ENCODE assay signal across 22 mouse cellular contexts in the genomic region with DNA sequence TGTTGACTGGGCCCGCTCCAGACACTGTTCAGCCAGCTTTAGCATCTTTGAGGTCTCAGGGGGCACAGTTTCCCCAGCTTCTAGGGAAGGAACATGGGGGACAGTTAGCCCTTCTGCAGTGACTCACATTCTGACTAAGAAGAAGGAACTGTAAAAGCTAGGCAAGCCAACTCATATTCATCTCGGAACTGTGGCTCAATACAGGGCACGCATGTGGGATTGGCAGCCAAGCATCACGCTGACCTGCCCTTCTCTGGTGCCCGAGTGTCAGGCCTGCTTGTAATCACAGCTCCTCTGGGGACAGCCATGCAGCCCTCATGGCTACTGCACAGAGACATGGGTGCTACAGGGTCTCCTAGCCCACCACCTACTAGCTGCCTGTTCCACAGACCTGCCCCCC. TPM values are rescaled to one million over a fixed set of nuclear protein-coding genes. Genes with fewer than 3 reads are reported as not detected.
A peak's percentile ranks its signal among the peaks of the same experiment; 100 is the strongest.
DNase-seq lines count a peak whose midpoint lies in the region; ATAC-seq and TF ChIP-seq lines count a peak whose summit lies in the region.
"Had no signal": no experiment of that assay in that cellular context is flagged by ENCODE, and none has a peak within 500 bp of the region (broad histone marks: within the 10 kb centered on the region; RNA-seq: fewer than 3 reads in every experiment).

No protein-coding gene starts in this region.

- H3K36me3 ChIP-seq in limb, embryonic 13.5 days: peaks cover 65% of the 10 kb centered on the region
- H3K36me3 ChIP-seq in limb, embryonic 10.5 days: peaks cover 65% of the 10 kb centered on the region
- peaks cover 25% of the 10 kb centered on the region for H3K36me3 ChIP-seq in midbrain, embryonic 11.5 days (ENCODE audit: control insufficient read depth, insufficient read depth, low read length)
- peaks cover 49% of the 10 kb centered on the region for H3K36me3 ChIP-seq in midbrain, postnatal 0 days (ENCODE audit: insufficient read depth, low read length)

- peak overlapping the region; percentile 8 for H3K9ac ChIP-seq in limb, embryonic 13.5 days
- H3K9ac ChIP-seq in midbrain, embryonic 11.5 days (ENCODE audit: low read length): no peak overlapping the region
- no peak overlapping the region for H3K9ac ChIP-seq in midbrain, postnatal 0 days (replicated peaks; ENCODE audit: low read length, poor library complexity, severe bottlenecking)
- H3K9ac ChIP-seq: embryonic facial prominence, embryonic 12.5 days; forebrain, embryonic 13.5 days; forebrain, embryonic 15.5 days; forebrain, postnatal 0 days had no signal

- no peak overlapping the region for H3K4me3 ChIP-seq in limb, embryonic 13.5 days
- H3K4me3 ChIP-seq in limb, embryonic 10.5 days: no peak overlapping the region
- H3K4me3 ChIP-seq in midbrain, embryonic 11.5 days (ENCODE audit: low read depth, low read length): no peak overlapping the region
- no peak overlapping the region for H3K4me3 ChIP-seq in midbrain, postnatal 0 days (ENCODE audit: low read depth, low read length)
- no peak overlapping the region for H3K4me3 ChIP-seq in bone marrow macrophage, adult 2 months (ENCODE audit: insufficient read depth, low read length)
- H3K4me3 ChIP-seq: embryonic facial prominence, embryonic 10.5 days; embryonic facial prominence, embryonic 12.5 days; forebrain, embryonic 13.5 days; forebrain, embryonic 15.5 days had no signal

- no peaks in the 10 kb centered on the region for H3K9me3 ChIP-seq in limb, embryonic 13.5 days
- no peaks in the 10 kb centered on the region for H3K9me3 ChIP-seq in limb, embryonic 10.5 days (replicated peaks)
- no peaks in the 10 kb centered on the region for H3K9me3 ChIP-seq in midbrain, embryonic 11.5 days (ENCODE audit: control insufficient read depth, low read length)
- no peaks in the 10 kb centered on the region for H3K9me3 ChIP-seq in midbrain, postnatal 0 days (ENCODE audit: low read length)
- H3K9me3 ChIP-seq: embryonic facial prominence, embryonic 10.5 days; embryonic facial prominence, embryonic 12.5 days; forebrain, embryonic 13.5 days; forebrain, embryonic 15.5 days; G1E had no signal

- ATAC-seq in limb, embryonic 13.5 days (ENCODE audit: low FRiP score, low read depth): no peak
- no peak for ATAC-seq in midbrain, embryonic 11.5 days (ENCODE audit: low FRiP score)
- no peak for ATAC-seq in midbrain, postnatal 0 days (ENCODE audit: low FRiP score)
- ATAC-seq: activated CD4-positive, CD25-positive, alpha-beta regulatory T cell, adult 4 months; forebrain, embryonic 13.5 days; forebrain, embryonic 15.5 days; forebrain, postnatal 0 days; Patski had no signal

- WGBS in limb, embryonic 13.5 days: 93% methylated on average over 5 of the region's 5 CpGs
- 98% methylated on average over 5 of the region's 5 CpGs for WGBS in limb, embryonic 10.5 days
- WGBS in midbrain, embryonic 11.5 days: 95% methylated on average over 5 of the region's 5 CpGs
- 93% methylated on average over 5 of the region's 5 CpGs for WGBS in midbrain, postnatal 0 days

- no peaks in the 10 kb centered on the region for H3K27me3 ChIP-seq in limb, embryonic 13.5 days
- no peaks in the 10 kb centered on the region for H3K27me3 ChIP-seq in limb, embryonic 10.5 days (ENCODE audit: low read depth, poor library complexity, severe bottlenecking)
- H3K27me3 ChIP-seq in midbrain, embryonic 11.5 days (ENCODE audit: control insufficient read depth, insufficient read depth, low read length): no peaks in the 10 kb centered on the region
- H3K27me3 ChIP-seq in midbrain, postnatal 0 days (ENCODE audit: insufficient read depth, low read length): no peaks in the 10 kb centered on the region
- H3K27me3 ChIP-seq: embryonic facial prominence, embryonic 12.5 days; forebrain, embryonic 13.5 days; forebrain, embryonic 15.5 days; Patski had no signal

- no peak for TF ChIP-seq CTCF in midbrain, postnatal 0 days (IDR thresholded peaks at IDR 0.05)
- no peak for TF ChIP-seq CTCF in bone marrow macrophage, adult 2 months (IDR thresholded peaks at IDR 0.05; ENCODE audit: low read depth, low read length)

- DNase-seq in limb, embryonic 10.5 days (ENCODE audit: low spot score): no peak
- DNase-seq in midbrain, embryonic 11.5 days (ENCODE audit: low spot score, missing footprints): peak; percentile 54
- no peak for DNase-seq in midbrain, postnatal 0 days (ENCODE audit: low spot score)
- DNase-seq in heart, adult 11 months: no peak
- no peak for DNase-seq in adrenal gland, postnatal 14 days
- DNase-seq: adrenal gland, adult 8-10 months; adrenal gland, postnatal 25 days; cerebellum, adult 11-12 months; cerebellum, adult 2 months; cerebellum, adult 9-10 months; cerebellum, postnatal 10 days; cerebellum, postnatal 25 days; forebrain, postnatal 0 days had no signal

- no peak overlapping the region for H3K4me2 ChIP-seq in limb, embryonic 13.5 days (replicated peaks)
- no peak overlapping the region for H3K4me2 ChIP-seq in midbrain, embryonic 11.5 days
- H3K4me2 ChIP-seq in midbrain, postnatal 0 days (ENCODE audit: low read depth, low read length, poor library complexity, severe bottlenecking): no peak overlapping the region
- H3K4me2 ChIP-seq: embryonic facial prominence, embryonic 12.5 days; forebrain, embryonic 13.5 days; forebrain, embryonic 15.5 days had no signal

- H3K4me1 ChIP-seq in limb, embryonic 13.5 days: peaks cover 22% of the 10 kb centered on the region
- H3K4me1 ChIP-seq in limb, embryonic 10.5 days: peaks cover 27% of the 10 kb centered on the region
- peaks cover 15% of the 10 kb centered on the region for H3K4me1 ChIP-seq in midbrain, embryonic 11.5 days (ENCODE audit: control insufficient read depth, insufficient read depth, low read length)
- H3K4me1 ChIP-seq in midbrain, postnatal 0 days (ENCODE audit: insufficient read depth, low read length): peaks cover 11% of the 10 kb centered on the region; the same call in 1 of the 2 replicates
- H3K4me1 ChIP-seq in bone marrow macrophage, adult 2 months (ENCODE audit: control insufficient read depth, insufficient read depth, low read length): peaks cover 51% of the 10 kb centered on the region

- H3K27ac ChIP-seq in limb, embryonic 13.5 days: no peak overlapping the region
- no peak overlapping the region for H3K27ac ChIP-seq in limb, embryonic 10.5 days
- no peak overlapping the region for H3K27ac ChIP-seq in midbrain, embryonic 11.5 days (ENCODE audit: low read depth, low read length)
- no peak overlapping the region for H3K27ac ChIP-seq in midbrain, postnatal 0 days (ENCODE audit: low read depth, low read length)
- 0 out of 2 replicates have a peak overlapping the region, but pooled peaks have one; percentile 14 for H3K27ac ChIP-seq in bone marrow macrophage, adult 2 months (ENCODE audit: insufficient read depth, low read depth, low read length)
- H3K27ac ChIP-seq: embryonic facial prominence, embryonic 10.5 days; embryonic facial prominence, embryonic 12.5 days; forebrain, embryonic 13.5 days; forebrain, embryonic 15.5 days had no signal

- no peak for TF ChIP-seq POLR2A in bone marrow macrophage, adult 2 months (IDR thresholded peaks at IDR 0.05; ENCODE audit: borderline replicate concordance, low read depth, low read length)

RNA-seq across cellular contexts. Expression of gene Zfp276, which starts 3.1 kb away (rescaled TPM):
- polyA plus RNA-seq in limb, embryonic 13.5 days (2015; fragmentation: Nextera tagmentation; extraction: Ambion mirVana): 28.4 and 29.1 TPM in 2 replicates
- 23.9 and 27.9 TPM in 2 replicates for polyA plus RNA-seq in limb, embryonic 10.5 days (2016; fragmentation: Nextera tagmentation; extraction: Ambion mirVana)
- polyA plus RNA-seq in midbrain, embryonic 11.5 days (2014; fragmentation: Nextera tagmentation; extraction: Ambion mirVana): 15.2 and 19.0 TPM in 2 replicates
- total RNA-seq in midbrain, postnatal 0 days (2014; rRNA removed): 37.9 and 42.1 TPM in 2 replicates
- polyA plus RNA-seq in midbrain, postnatal 0 days (2015; fragmentation: Nextera tagmentation; extraction: Ambion mirVana): 15.4 and 17.8 TPM in 2 replicates
- polyA plus RNA-seq in bone marrow macrophage, adult 2 months (2012; ENCODE audit: insufficient read depth, insufficient read length, missing spikeins): 16.2 and 17.1 TPM in 2 replicates
- 20.4 and 21.5 TPM in 2 replicates for total RNA-seq in adrenal gland, postnatal 14 days (2021)

RNA-seq across cellular contexts. Expression of gene Vps9d1, which starts 3.2 kb away (rescaled TPM):
- 32.3 and 32.7 TPM in 2 replicates for polyA plus RNA-seq in limb, embryonic 13.5 days (2015; fragmentation: Nextera tagmentation; extraction: Ambion mirVana)
- polyA plus RNA-seq in limb, embryonic 10.5 days (2016; fragmentation: Nextera tagmentation; extraction: Ambion mirVana): 19.0 and 26.7 TPM in 2 replicates
- polyA plus RNA-seq in midbrain, embryonic 11.5 days (2014; fragmentation: Nextera tagmentation; extraction: Ambion mirVana): 23.7 and 23.8 TPM in 2 replicates
- total RNA-seq in midbrain, postnatal 0 days (2014; rRNA removed): 77.4 and 88.9 TPM in 2 replicates
- polyA plus RNA-seq in midbrain, postnatal 0 days (2015; fragmentation: Nextera tagmentation; extraction: Ambion mirVana): 66.1 and 70.7 TPM in 2 replicates
- 42.6 and 43.7 TPM in 2 replicates for polyA plus RNA-seq in bone marrow macrophage, adult 2 months (2012; ENCODE audit: insufficient read depth, insufficient read length, missing spikeins)
- 24.0 and 29.3 TPM in 2 replicates for total RNA-seq in adrenal gland, postnatal 14 days (2021)

RNA-seq across cellular contexts. Expression of gene Spata2l, which starts 14.9 kb away (rescaled TPM):
- polyA plus RNA-seq in limb, embryonic 13.5 days (2015; fragmentation: Nextera tagmentation; extraction: Ambion mirVana): 3.1 and 3.7 TPM in 2 replicates
- 0.75 and 1.6 TPM in 2 replicates for polyA plus RNA-seq in limb, embryonic 10.5 days (2016; fragmentation: Nextera tagmentation; extraction: Ambion mirVana)
- 1.2 and 1.7 TPM in 2 replicates for polyA plus RNA-seq in midbrain, embryonic 11.5 days (2014; fragmentation: Nextera tagmentation; extraction: Ambion mirVana)
- 13.6 and 19.6 TPM in 2 replicates for total RNA-seq in midbrain, postnatal 0 days (2014; rRNA removed)
- polyA plus RNA-seq in midbrain, postnatal 0 days (2015; fragmentation: Nextera tagmentation; extraction: Ambion mirVana): 14.3 and 16.8 TPM in 2 replicates
- 8.2 and 11.2 TPM in 2 replicates for polyA plus RNA-seq in bone marrow macrophage, adult 2 months (2012; ENCODE audit: insufficient read depth, insufficient read length, missing spikeins)
- total RNA-seq in adrenal gland, postnatal 14 days (2021): 12.2 and 18.7 TPM in 2 replicates

RNA-seq across cellular contexts. Expression of gene Cdk10, which starts 26.3 kb away (rescaled TPM):
- 37.9 and 39.9 TPM in 2 replicates for polyA plus RNA-seq in limb, embryonic 13.5 days (2015; fragmentation: Nextera tagmentation; extraction: Ambion mirVana)
- 33.6 and 34.7 TPM in 2 replicates for polyA plus RNA-seq in limb, embryonic 10.5 days (2016; fragmentation: Nextera tagmentation; extraction: Ambion mirVana)
- polyA plus RNA-seq in midbrain, embryonic 11.5 days (2014; fragmentation: Nextera tagmentation; extraction: Ambion mirVana): 30.9 and 34.3 TPM in 2 replicates
- 70.3 and 86.5 TPM in 2 replicates for total RNA-seq in midbrain, postnatal 0 days (2014; rRNA removed)
- polyA plus RNA-seq in midbrain, postnatal 0 days (2015; fragmentation: Nextera tagmentation; extraction: Ambion mirVana): 57.8 and 67.0 TPM in 2 replicates
- 35.5 and 36.1 TPM in 2 replicates for polyA plus RNA-seq in bone marrow macrophage, adult 2 months (2012; ENCODE audit: insufficient read depth, insufficient read length, missing spikeins)
- total RNA-seq in adrenal gland, postnatal 14 days (2021): 53.1 and 57.7 TPM in 2 replicates

RNA-seq across cellular contexts. Expression of gene Spata33, which starts 38.3 kb away (rescaled TPM):
- polyA plus RNA-seq in limb, embryonic 13.5 days (2015; fragmentation: Nextera tagmentation; extraction: Ambion mirVana): 4.9 and 7.0 TPM in 2 replicates
- polyA plus RNA-seq in limb, embryonic 10.5 days (2016; fragmentation: Nextera tagmentation; extraction: Ambion mirVana): 3.1 and 6.2 TPM in 2 replicates
- polyA plus RNA-seq in midbrain, embryonic 11.5 days (2014; fragmentation: Nextera tagmentation; extraction: Ambion mirVana): 5.9 and 6.0 TPM in 2 replicates
- 4.9 and 7.3 TPM in 2 replicates for total RNA-seq in midbrain, postnatal 0 days (2014; rRNA removed)
- 9.2 and 9.3 TPM in 2 replicates for polyA plus RNA-seq in midbrain, postnatal 0 days (2015; fragmentation: Nextera tagmentation; extraction: Ambion mirVana)
- polyA plus RNA-seq in bone marrow macrophage, adult 2 months (2012; ENCODE audit: insufficient read depth, insufficient read length, missing spikeins): 0.87 and 1.4 TPM in 2 replicates
- 2.6 and 4.9 TPM in 2 replicates for total RNA-seq in adrenal gland, postnatal 14 days (2021)
- polyA plus RNA-seq: activated CD4-positive, CD25-positive, alpha-beta regulatory T cell, adult 4 months had no signal
